Mouse (Mus musculus): ENCODE measurements around the gene Adgrg3.

GRCm38 (mm10) chr8:95012442-95012919, 5.0 kb upstream of the Adgrg3 start:
- no peak for TF ChIP-seq CTCF (IDR thresholded peaks at IDR 0.05; ENCODE audit: low read depth, low read length)
- TF ChIP-seq EP300 (IDR thresholded peaks at IDR 0.05; ENCODE audit: insufficient read depth, low read depth, low read length): no peak
- no peak for TF ChIP-seq POLR2A (IDR thresholded peaks at IDR 0.05; ENCODE audit: insufficient read depth, low read length)
